Mouse (Mus musculus) kidney, adult 11 months (tissue): ENCODE results near the gene Ampd2.

Experiments used
- DNase-seq: peaks from one replicate; pipeline ENCODE4 v3.0.0; 2022

Ampd2 gene

GRCm38 (mm10) chr3:108094976-108095760, 8.7 kb upstream of the Ampd2 start:
- DNase-seq = no peak

- DNase-seq = no peak
Measured at GRCm38 (mm10) chr3:108094146-108094545, 7.7 kb upstream of the Ampd2 start.

GRCm38 (mm10) chr3:108093306-108093705, 6.9 kb upstream of the Ampd2 start:
- DNase-seq = no peak

GRCm38 (mm10) chr3:108092536-108093115, 6.2 kb upstream of the Ampd2 start, which contains the start of gene Gnat2:
TSS of gene Gnat2 (plus strand) at chr3:108092789.
- DNase-seq = no peak

GRCm38 (mm10) chr3:108092030-108092429, 5.6 kb upstream of the Ampd2 start:
- no peak for DNase-seq

GRCm38 (mm10) chr3:108090561-108090960, 4.1 kb upstream of the Ampd2 start:
- no peak for DNase-seq

- no peak for DNase-seq
Measured at GRCm38 (mm10) chr3:108089916-108090315, 3.5 kb upstream of the Ampd2 start.

- DNase-seq = no peak
Measured at GRCm38 (mm10) chr3:108088842-108089380, 2.5 kb upstream of the Ampd2 start.

GRCm38 (mm10) chr3:108087329-108087728, 878 bp upstream of the Ampd2 start:
- DNase-seq = no peak

GRCm38 (mm10) chr3:108085721-108086469, 556 bp downstream of the Ampd2 start:
- DNase-seq = peak; percentile 88

GRCm38 (mm10) chr3:108085281-108085720, 1.1 kb downstream of the Ampd2 start:
- DNase-seq = peak; percentile 93

- no peak for DNase-seq
Measured at GRCm38 (mm10) chr3:108084767-108085270, 1.6 kb downstream of the Ampd2 start.

GRCm38 (mm10) chr3:108083904-108084407, 2.5 kb downstream of the Ampd2 start:
- DNase-seq = no peak

GRCm38 (mm10) chr3:108083161-108083560, 3.3 kb downstream of the Ampd2 start:
- DNase-seq = no peak

GRCm38 (mm10) chr3:108082251-108082875, 4.1 kb downstream of the Ampd2 start:
- DNase-seq = no peak

GRCm38 (mm10) chr3:108081681-108082080, 4.8 kb downstream of the Ampd2 start:
- DNase-seq = no peak

- peak; percentile 53 for DNase-seq
Measured at GRCm38 (mm10) chr3:108076836-108077235, 9.6 kb downstream of the Ampd2 start.

GRCm38 (mm10) chr3:108072983-108073569, 13.4 kb downstream of the Ampd2 start:
- no peak for DNase-seq

- DNase-seq = peak; percentile 85
Measured at GRCm38 (mm10) chr3:108070295-108071293, 15.9 kb downstream of the Ampd2 start.

- peak; percentile 82 for DNase-seq
Measured at GRCm38 (mm10) chr3:108069231-108069870, 17.1 kb downstream of the Ampd2 start.
